Mouse (Mus musculus): ENCODE data around the gene Etv6.

Etv6 gene

DNA sequence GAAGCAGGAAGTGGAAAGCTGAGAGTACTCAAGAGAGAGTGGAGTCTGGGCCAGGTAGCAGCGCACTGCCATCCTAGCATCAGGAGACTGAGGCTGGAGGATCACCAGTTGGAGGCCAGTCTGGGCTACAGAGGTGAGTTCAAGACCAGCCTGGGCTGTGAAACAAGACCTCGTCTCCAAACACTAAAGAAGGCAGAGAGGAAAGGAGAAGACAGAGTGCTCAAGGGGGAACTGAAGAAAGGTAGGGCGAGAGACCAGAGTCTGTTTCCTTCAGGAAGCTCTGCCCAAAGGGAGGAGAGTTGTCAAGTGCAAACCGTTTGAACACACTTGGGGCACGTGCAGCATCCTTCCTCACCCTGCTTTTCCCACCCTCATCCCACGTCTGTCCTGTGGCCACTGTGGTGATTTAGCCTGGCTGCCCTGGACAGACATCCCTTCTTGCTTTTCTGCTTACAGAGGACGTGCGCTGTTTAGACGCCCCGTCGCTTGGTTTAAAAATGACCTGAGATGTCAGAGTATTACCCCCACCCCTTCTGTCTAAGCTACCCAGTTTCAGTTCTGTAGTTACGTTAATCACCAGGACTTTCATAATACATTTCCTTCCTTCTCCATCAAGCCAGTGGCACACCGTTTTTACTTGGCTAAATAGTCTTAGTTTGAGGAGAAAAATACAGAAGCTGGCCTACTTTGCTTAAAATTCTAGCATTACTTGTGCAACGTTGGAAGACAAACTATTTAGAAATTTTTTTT is 79.9 kb downstream of the Etv6 start:
- no peak for DNase-seq

- DNase-seq = no peak
Measured at GRCm38 (mm10) chr6:134117380-134117938, 82.0 kb downstream of the Etv6 start.

- DNase-seq = no peak
Measured at GRCm38 (mm10) chr6:134118506-134118905, 83.0 kb downstream of the Etv6 start.

GRCm38 (mm10) chr6:134119136-134119535 is 83.6 kb downstream of the Etv6 start:
- DNase-seq = no peak

GRCm38 (mm10) chr6:134120227-134120626 is 84.7 kb downstream of the Etv6 start:
- DNase-seq = no peak

- no peak for DNase-seq
Measured at GRCm38 (mm10) chr6:134120712-134121111, 85.2 kb downstream of the Etv6 start.

DNA sequence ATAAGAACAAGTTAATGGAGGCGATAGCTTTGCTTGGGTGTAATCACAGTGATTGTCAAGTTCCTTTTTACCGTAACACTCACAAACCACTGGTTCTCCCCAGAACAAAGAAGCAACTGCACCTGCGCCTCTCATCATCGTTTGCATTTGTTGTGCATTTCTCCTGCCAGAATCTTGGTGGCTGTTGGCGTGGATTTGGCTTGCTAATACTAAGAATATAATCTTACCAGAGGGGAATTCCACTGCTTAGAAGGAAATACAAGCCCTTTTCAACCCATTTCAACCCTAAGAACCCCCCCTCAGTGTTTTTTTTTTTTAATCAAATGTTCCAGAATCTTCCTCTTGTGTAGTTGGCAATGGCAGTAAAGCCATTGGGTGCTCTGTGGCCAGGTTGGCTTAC is 87.4 kb downstream of the Etv6 start:
- no peak for DNase-seq

DNA sequence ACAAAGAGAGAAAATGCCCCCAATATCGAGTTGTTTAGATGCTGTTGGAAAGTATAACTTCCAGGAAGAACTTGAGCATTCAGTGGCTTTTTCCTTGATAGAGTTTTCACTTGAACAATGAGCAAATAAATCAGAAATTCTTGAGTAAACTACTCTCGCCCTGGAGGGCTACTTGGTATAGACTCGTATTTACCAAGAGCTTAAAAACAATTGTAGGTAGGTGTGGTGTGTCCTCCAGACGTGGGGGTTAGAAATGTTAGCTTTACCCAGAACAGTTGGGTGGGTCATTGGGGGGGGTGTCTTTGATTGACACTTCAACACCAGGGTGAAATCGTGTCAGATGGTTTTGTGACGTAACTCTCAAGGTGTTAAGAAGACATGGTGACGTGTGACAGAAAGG is 88.0 kb downstream of the Etv6 start:
- no peak for DNase-seq

DNA sequence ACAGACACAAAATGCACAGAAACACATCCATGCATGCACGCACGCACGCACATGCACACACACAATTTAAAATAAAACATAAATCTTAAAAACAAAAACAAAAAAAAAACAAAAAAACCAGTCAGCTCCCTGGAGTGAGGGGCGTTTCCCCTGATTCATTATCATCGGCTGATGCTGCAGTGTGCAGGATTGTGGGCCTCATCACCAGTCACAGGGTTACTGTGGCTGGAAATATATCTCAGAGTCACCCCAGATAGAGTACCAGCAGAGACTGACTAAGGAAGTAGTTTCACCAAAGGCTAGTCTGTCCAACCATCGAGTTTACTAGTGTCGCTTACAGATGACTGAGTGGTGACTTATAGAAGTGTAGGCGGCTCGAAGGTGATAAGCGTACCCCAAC is 88.8 kb downstream of the Etv6 start:
- no peak for DNase-seq

DNA sequence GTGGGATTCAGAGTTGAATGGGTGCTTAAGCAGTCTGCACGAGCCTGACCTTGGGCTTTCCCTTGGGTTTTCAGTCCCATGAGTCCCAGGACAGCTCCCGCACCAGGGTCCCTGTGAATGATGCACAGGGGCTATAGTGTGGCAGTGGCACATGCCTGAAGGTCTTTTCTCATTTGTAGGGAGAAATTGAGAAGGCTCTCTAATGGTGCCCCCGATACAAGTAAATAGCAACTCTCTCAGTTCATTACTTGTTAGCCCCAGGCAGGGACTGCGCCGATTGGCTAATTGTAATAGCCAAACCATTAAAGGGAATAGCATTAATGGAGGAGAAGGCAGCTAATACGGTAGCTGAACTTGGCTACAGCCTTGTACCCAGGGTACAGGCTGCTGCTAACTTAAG is 92.5 kb downstream of the Etv6 start:
- DNase-seq = no peak

GRCm38 (mm10) chr6:134128594-134128993 is 93.1 kb downstream of the Etv6 start:
- no peak for DNase-seq

- DNase-seq = no peak
Measured at GRCm38 (mm10) chr6:134129848-134130247, 94.3 kb downstream of the Etv6 start.

DNA sequence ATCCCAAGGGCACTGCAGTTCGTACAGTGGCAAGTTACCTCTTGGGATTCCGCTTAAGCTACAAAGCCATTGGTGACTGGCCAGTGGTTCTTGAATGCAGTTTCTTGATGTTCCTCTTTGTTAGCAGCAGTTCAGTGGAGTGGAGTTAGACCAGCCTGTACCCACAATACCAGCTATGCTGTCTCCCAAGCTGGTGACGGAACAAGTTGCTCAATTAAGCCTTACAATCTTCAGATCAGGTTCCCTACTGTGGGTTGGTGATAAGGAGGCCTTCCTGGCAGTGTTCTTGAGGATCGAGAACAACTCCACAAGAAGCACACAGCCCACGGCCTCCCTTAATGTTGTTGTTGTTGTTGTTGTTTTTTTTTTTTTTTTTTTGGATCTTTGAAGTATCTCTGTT is 95.3 kb downstream of the Etv6 start:
- no peak for DNase-seq

GRCm38 (mm10) chr6:134131601-134132000 is 96.1 kb downstream of the Etv6 start:
- DNase-seq = no peak

GRCm38 (mm10) chr6:134133756-134134155 is 98.3 kb downstream of the Etv6 start:
- DNase-seq = no peak

- no peak for DNase-seq
Measured at GRCm38 (mm10) chr6:134134821-134135323, 99.4 kb downstream of the Etv6 start.

DNA sequence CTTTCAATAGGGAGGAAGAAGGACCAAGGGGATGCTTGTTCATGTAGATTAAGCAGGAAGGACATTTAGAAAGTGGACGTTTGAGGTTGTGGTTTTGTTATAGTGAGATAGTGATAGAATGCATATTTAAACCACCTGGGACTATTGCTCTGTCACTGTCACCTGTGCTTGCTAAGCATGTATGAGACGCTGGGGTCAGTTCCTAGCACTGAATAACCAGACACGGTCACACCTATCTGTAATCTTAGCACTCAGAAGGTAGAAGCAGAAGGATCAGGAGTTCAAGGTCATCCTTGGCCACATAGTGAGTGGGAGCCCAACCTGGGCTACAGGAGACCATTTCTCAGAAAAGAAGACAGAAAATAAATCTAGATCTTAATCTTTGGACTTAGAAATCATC is 100.8 kb downstream of the Etv6 start:
- no peak for DNase-seq

- no peak for DNase-seq
Measured at GRCm38 (mm10) chr6:134139359-134139758, 103.9 kb downstream of the Etv6 start.

DNA sequence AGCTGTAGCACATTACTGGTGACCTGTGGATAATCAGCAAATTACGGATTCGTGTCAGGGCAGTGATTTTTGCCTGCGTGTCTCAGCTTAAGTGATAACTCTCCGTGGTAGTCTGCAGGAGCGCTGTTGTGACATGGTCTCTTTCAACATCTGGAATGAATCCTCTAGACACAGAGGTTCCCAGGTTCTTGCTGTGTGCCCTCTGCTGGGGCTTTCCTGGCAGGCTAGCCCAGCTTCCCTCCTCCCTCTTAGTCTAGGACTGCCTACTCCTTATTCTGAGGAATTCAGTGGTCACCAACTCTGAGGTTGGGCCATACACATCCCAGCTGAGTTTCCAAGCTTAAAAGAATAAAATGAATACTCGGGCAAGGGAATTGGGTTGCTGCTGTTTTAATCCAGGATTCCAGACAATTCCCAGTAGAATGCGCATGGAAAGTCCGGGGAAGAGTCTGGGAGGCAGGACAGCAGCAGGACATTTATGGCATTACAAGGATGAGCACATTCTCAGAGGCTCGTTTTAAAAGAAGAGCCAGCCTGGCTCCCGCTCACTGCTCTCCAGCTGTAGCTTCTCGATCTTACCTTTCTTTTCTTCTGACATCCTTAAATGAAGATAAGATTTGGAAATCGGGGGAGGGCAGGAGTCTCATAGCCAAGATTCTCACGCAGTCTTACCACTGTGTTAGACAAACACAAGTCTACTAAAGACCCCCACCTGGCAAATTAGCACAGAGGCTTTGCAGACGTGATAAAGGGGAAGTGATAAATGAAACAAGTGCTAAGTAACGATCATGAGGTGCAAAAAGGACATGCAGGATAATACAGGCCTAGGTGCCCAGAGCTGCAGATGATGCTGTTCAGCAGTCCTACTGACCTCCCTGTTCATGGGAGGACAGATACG is 105.5 kb downstream of the Etv6 start:
- no peak for DNase-seq

DNA sequence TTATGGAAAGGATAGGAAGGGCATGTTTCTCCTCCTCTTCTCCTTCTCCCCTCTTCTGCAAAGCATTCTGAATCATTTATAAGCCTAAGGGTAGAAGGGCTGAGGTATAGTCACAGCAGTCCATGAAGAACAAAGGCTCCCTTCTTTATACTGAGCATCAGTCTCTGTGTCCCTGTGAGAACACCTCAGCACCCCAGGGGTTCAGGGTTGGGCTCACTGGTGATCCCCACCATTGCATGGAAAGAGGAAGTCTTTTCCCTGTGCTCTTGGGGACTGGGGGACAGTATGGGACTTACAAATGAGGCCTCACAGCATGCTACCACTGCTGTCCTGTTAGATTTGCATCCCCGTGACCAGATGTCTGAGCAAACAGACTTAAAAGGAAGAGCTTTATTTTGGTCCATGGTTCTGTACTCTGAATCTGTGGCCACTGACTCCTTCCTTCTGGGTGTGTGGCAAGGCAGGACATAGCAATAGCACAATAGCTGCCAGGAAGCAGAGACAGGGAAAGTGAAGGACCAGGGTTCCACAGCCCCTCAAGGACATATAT is 106.2 kb downstream of the Etv6 start:
- no peak for DNase-seq

GRCm38 (mm10) chr6:134142700-134143099 is 107.2 kb downstream of the Etv6 start:
- DNase-seq = no peak

DNA sequence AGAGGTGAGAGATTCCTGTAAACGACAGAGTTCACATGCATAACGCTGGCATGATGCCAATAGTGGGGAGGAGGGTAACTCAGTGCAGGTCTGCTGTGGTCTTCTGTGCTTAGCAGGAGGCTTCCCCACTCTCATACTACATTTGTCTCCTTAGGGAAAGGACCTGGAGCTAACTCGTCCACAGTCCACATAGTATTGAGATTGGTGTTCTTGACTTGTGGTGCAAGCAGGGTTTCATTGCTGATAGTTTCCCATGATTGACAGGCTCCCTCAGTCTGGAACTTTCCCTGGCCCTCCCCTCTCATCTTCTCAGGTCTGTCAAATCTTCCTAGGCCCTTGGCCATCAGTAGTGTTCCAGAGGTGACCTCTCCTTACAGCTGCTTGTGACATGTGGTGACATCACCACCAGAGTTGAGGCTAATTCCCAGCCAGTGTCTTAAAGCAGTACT is 108.2 kb downstream of the Etv6 start:
- DNase-seq = no peak

Data from liver (tissue).